Mouse (Mus musculus): ENCODE data around the gene Gm20479. TPM values are rescaled to one million over a fixed set of nuclear protein-coding genes. Genes with fewer than 3 reads are reported as not detected.
A peak's percentile ranks its signal among the peaks of the same experiment; 100 is the strongest.

Gm20479 gene
- polyA plus RNA-seq, 1 experiment from 2014 or later = 0.72 TPM

DNA sequence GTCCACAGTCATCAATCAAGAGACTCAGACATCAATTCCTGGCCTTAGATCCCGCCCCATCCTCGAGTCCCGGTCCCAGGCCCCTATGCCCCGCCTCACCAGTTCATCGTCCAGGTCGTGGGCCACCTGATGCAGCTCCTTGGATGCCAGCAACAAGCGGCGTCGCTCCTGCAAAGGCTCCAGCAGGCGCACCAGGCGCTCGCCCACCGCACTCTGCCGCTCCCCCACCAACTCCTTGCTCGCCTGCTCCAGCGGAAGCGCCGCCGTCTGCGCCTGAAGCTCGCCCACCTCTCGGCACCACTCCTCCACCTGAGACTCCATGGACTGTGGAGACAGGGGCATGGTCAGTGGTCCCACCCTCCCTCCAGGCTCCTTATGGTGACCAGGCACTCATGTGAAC lies 18.1 kb upstream of the Gm20479 start:
- Histone ChIP-seq H3K27ac (ENCODE audit: low read depth, low read length) (no peak overlapping the region), H3K9me3 (ENCODE audit: control insufficient read depth) (no peaks in the 10 kb centered on the region), H3K4me1 (replicated peaks; ENCODE audit: control insufficient read depth, insufficient read depth, low read length) (no peaks in the 10 kb centered on the region), H3K4me3 (ENCODE audit: low read depth, low read length) (no peak overlapping the region; the same call in 1 of the 2 replicates), H3K36me3 (ENCODE audit: control insufficient read depth, insufficient read depth) (no peaks in the 10 kb centered on the region), H3K27me3 (replicated peaks; ENCODE audit: control insufficient read depth, insufficient read depth, low read length) (peaks cover 64% of the 10 kb centered on the region), H3K9ac (ENCODE audit: low read depth, low read length) (no peak overlapping the region), H3K4me2 (replicated peaks; ENCODE audit: low read depth) (no peak overlapping the region)
- no peak for TF ChIP-seq CTCF (IDR thresholded peaks at IDR 0.05; ENCODE audit: low read depth)
- WGBS = 1% methylated on average over 19 of the region's 22 CpGs
- no peak for ATAC-seq

DNA sequence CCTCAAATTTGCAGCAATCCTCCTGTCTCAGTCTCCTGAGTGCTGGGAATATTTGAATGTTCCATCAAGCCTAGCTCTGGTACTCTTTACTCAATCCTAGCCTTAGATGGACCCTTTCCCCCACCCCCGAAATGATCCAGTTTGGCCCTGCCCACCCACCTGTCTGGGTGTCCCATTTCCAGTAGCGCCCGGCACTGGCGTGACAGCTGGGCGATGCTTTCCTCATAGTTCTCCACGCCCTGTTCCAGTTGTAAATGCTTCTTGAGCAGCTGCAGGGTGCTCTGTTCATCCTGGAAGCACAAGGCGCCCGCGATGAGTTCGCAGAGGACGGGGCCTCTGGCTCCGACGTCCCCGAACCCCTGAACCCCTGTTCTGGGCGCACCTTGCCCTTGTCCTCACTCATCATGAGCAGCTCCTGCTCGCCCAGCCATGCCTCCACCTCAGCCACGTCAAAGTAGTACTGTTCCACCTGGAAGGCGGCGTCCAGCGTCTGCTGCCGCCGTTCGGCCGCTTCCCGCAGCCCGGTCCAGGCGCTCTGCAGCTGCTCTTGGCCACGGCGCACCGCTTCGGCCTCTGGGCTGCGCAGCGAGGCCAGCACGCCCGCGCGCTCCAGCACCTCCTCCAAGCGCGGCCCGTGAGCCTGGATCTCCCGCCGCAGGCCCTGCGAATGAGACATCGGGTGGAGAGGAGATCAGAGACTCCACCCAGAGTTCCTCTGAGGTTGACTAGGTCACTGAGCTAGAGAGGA lies 14.7 kb upstream of the Gm20479 start:
- ATAC-seq = no peak
- H3K9me3 ChIP-seq (ENCODE audit: control insufficient read depth) = peaks cover 6% of the 10 kb centered on the region; the same call in 1 of the 2 replicates
- peaks cover 86% of the 10 kb centered on the region for H3K27me3 ChIP-seq (replicated peaks; ENCODE audit: control insufficient read depth, insufficient read depth, low read length)
- no peak overlapping the region for H3K27ac ChIP-seq (ENCODE audit: low read depth, low read length)
- H3K4me1 ChIP-seq (replicated peaks; ENCODE audit: control insufficient read depth, insufficient read depth, low read length) = no peaks in the 10 kb centered on the region
- peak overlapping the region; percentile 17; the same call in 1 of the 2 replicates for H3K4me3 ChIP-seq (ENCODE audit: low read depth, low read length)
- 4% methylated on average over 44 of the region's 44 CpGs for WGBS
- TF ChIP-seq CTCF (IDR thresholded peaks at IDR 0.05; ENCODE audit: low read depth) = no peak
- H3K4me2 ChIP-seq (replicated peaks; ENCODE audit: low read depth) = peak overlapping the region; percentile 38; the same call in 1 of the 2 replicates
- H3K9ac ChIP-seq (ENCODE audit: low read depth, low read length) = 0 out of 2 replicates have a peak overlapping the region, but pooled peaks have one; percentile 3
- H3K36me3 ChIP-seq (ENCODE audit: control insufficient read depth, insufficient read depth) = no peaks in the 10 kb centered on the region

GRCm38 (mm10) chr7:27369111-27369510 lies 11.9 kb upstream of the Gm20479 start:
- H3K4me2 ChIP-seq (replicated peaks; ENCODE audit: low read depth) = no peak overlapping the region
- no peak overlapping the region for H3K9ac ChIP-seq (ENCODE audit: low read depth, low read length)
- TF ChIP-seq CTCF (IDR thresholded peaks at IDR 0.05; ENCODE audit: low read depth) = no peak
- no peak overlapping the region for H3K27ac ChIP-seq (ENCODE audit: low read depth, low read length)
- H3K4me3 ChIP-seq (ENCODE audit: low read depth, low read length) = no peak overlapping the region
- no peaks in the 10 kb centered on the region for H3K36me3 ChIP-seq (ENCODE audit: control insufficient read depth, insufficient read depth)
- ATAC-seq = no peak
- 83% methylated on average over 19 of the region's 19 CpGs for WGBS
- H3K9me3 ChIP-seq (ENCODE audit: control insufficient read depth) = peaks cover 6% of the 10 kb centered on the region; the same call in 1 of the 2 replicates
- H3K27me3 ChIP-seq (replicated peaks; ENCODE audit: control insufficient read depth, insufficient read depth, low read length) = peaks cover 91% of the 10 kb centered on the region
- H3K4me1 ChIP-seq (replicated peaks; ENCODE audit: control insufficient read depth, insufficient read depth, low read length) = no peaks in the 10 kb centered on the region

GRCm38 (mm10) chr7:27367976-27368375 lies 10.8 kb upstream of the Gm20479 start:
- Histone ChIP-seq H3K4me2 (replicated peaks; ENCODE audit: low read depth) (peak overlapping the region; percentile 49), H3K27me3 (replicated peaks; ENCODE audit: control insufficient read depth, insufficient read depth, low read length) (peaks cover 92% of the 10 kb centered on the region), H3K4me1 (replicated peaks; ENCODE audit: control insufficient read depth, insufficient read depth, low read length) (no peaks in the 10 kb centered on the region), H3K27ac (ENCODE audit: low read depth, low read length) (no peak overlapping the region), H3K9me3 (ENCODE audit: control insufficient read depth) (peaks cover 6% of the 10 kb centered on the region; the same call in 1 of the 2 replicates), H3K36me3 (ENCODE audit: control insufficient read depth, insufficient read depth) (no peaks in the 10 kb centered on the region), H3K9ac (ENCODE audit: low read depth, low read length) (no peak overlapping the region), H3K4me3 (ENCODE audit: low read depth, low read length) (peak overlapping the region; percentile 18; the same call in 1 of the 2 replicates)
- ATAC-seq = no peak
- WGBS = 14% methylated on average over 11 of the region's 11 CpGs
- no peak for TF ChIP-seq CTCF (IDR thresholded peaks at IDR 0.05; ENCODE audit: low read depth)

GRCm38 (mm10) chr7:27366082-27366844 lies 9.0 kb upstream of the Gm20479 start:
- Histone ChIP-seq H3K9ac (ENCODE audit: low read depth, low read length) (no peak overlapping the region), H3K9me3 (ENCODE audit: control insufficient read depth) (peaks cover 6% of the 10 kb centered on the region; the same call in 1 of the 2 replicates), H3K27me3 (replicated peaks; ENCODE audit: control insufficient read depth, insufficient read depth, low read length) (peaks cover 85% of the 10 kb centered on the region), H3K4me1 (replicated peaks; ENCODE audit: control insufficient read depth, insufficient read depth, low read length) (no peaks in the 10 kb centered on the region), H3K27ac (ENCODE audit: low read depth, low read length) (no peak overlapping the region), H3K4me3 (ENCODE audit: low read depth, low read length) (no peak overlapping the region), H3K4me2 (replicated peaks; ENCODE audit: low read depth) (no peak overlapping the region; the same call in 1 of the 2 replicates), H3K36me3 (ENCODE audit: control insufficient read depth, insufficient read depth) (no peaks in the 10 kb centered on the region)
- TF ChIP-seq CTCF (IDR thresholded peaks at IDR 0.05; ENCODE audit: low read depth) = no peak
- no peak for ATAC-seq
- 35% methylated on average over 21 of the region's 21 CpGs for WGBS

GRCm38 (mm10) chr7:27364379-27364778 lies 7.2 kb upstream of the Gm20479 start:
- 6% methylated on average over 29 of the region's 29 CpGs for WGBS
- peak overlapping the region; percentile 17; the same call in 1 of the 2 replicates for H3K4me2 ChIP-seq (replicated peaks; ENCODE audit: low read depth)
- peaks cover 69% of the 10 kb centered on the region for H3K27me3 ChIP-seq (replicated peaks; ENCODE audit: control insufficient read depth, insufficient read depth, low read length)
- H3K4me1 ChIP-seq (replicated peaks; ENCODE audit: control insufficient read depth, insufficient read depth, low read length) = no peaks in the 10 kb centered on the region; the same call in 1 of the 2 replicates
- H3K9ac ChIP-seq (ENCODE audit: low read depth, low read length) = no peak overlapping the region
- no peak for ATAC-seq
- H3K4me3 ChIP-seq (ENCODE audit: low read depth, low read length) = peak overlapping the region; percentile 14
- no peak for TF ChIP-seq CTCF (IDR thresholded peaks at IDR 0.05; ENCODE audit: low read depth)
- H3K9me3 ChIP-seq (ENCODE audit: control insufficient read depth) = no peaks in the 10 kb centered on the region
- H3K27ac ChIP-seq (ENCODE audit: low read depth, low read length) = no peak overlapping the region
- H3K36me3 ChIP-seq (ENCODE audit: control insufficient read depth, insufficient read depth) = no peaks in the 10 kb centered on the region
